Mouse (Mus musculus) thymus, postnatal 4 days (tissue): Measurements from ENCODE around the gene Rlf.
"Not testable (repeated sequence)": the region's sequence is repeated elsewhere in the genome, so short reads cannot be mapped to it uniquely, and the experiment has no call there.

ENCODE experiments used
- DNase-seq: peaks from one replicate; pipeline ENCODE4 v3.0.0; 2021

Rlf gene

DNA sequence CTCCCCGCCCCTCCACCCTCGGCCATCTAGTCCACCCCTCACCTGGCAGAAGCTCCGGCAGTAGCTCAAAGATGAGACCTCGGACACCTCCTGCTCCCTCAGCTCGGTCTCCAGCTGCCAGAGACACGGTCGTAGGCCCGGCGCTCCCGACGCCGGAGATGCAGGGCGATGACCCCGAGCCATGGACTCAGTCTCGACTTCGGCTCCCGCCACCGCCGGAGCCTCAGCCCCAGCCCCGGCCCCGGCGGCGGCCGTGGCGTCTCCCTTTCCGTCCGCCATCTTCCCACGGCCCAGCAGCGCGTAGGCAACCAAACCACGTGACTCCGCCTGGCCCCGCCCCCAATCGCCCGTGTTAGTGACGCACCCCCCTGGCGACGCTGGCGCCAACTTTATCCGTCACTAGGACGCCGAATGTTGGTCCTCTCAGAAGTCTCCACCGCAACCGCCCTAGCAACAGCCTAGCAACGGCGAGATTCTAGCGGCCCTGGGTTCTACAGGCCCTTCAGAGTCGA lies at the start of gene Rlf:
Gene Rlf (minus strand): TSS at position 292 of the 512 bp plus-strand sequence.
- DNase-seq = peak; percentile 100

DNA sequence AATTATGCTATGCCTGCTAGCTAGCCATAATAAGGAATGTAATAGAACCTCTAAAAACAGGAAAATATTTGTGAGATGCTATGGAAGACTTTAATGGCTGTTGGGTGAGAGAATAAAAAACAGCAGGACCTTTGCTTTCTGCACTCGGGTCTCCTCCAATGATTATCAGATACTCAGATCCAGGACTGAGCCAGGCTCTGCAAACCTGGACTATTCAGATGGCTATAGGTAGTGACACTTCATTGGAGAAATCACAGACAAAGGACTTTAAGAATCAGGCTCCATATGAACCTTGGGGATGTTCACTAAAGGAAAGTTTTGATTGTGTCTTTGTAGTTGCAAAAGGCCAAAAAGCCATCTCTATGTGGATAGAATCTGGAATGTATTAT lies 26.7 kb upstream of the Rlf start:
- DNase-seq = no peak

DNA sequence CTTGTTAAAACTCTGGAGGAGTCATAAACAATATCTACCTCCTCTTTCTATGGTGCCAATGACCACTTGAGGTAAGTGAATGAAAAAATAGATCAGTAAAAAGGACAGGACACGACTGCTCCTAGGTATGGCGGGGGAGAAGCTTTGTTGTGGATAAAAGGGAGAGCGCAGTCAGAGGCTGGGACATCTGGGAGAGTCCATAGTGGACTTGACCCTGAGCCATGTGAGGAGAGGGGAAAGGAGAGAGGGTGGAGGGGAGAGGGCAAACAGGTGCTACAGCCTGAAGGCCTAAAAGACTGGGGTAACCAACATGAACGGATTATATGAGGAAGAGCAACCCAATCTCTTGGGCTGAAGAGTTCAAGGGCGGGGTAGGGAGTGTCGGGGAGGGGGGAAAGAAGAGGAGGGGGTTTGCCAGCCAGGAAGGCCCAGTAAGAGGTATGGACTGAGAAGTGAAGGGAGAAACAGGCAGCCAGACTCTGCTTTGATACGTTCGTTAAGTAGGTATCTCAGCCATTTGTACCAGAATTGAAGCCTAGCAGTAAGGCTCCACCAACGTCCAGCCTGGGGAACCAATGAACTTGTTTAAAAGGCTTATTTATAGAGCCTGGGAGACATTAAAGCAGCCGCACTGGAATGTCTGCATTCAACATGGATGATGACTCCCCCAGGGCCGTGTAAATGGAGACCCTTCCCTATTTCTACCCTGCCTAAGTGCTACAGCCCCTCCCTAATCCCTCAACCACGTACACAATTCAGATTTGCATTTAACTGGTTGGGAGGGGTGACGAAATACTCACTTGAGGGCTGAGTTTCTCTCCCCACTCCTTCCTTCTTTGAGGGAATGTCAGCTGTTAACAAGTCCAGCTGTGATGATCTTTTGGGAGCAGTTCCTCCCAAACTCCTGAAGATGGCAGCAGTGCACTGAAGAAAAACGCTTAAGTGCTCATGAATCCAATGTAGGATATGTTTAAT lies 26.0 kb upstream of the Rlf start:
- DNase-seq = peak; percentile 15

GRCm38 (mm10) chr4:121239878-121240277 lies 25.0 kb upstream of the Rlf start:
- no peak for DNase-seq

DNA sequence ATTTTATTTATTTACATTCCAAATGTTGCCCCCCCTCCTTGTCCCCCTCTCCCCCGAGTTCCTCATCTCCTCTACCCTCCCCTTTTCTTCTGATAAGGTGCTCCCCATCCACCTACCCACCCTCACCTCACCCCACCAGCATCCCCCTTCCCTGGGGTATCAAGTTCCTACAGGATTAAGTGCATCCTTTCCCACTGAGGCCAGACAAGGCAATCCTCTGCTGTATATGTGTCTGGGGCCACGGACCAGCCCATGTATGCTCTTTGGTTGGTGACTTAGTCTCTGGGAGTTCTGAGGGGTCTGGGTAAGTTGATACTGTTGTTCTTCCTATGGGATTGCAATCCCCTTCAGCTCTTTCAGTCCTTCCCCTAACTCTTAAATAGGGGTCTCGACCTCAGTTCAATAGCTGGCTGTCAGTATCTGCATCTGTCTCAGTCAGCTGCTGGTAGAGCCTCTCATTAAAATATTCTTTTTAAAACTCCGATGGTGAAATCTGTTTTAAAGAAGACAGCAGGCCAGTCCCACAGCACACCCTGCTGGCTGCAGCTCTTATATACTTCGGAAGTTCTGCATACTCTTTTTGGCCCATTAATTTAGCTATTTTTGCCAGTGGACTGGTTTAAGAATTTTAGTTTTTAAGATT lies 17.0 kb upstream of the Rlf start:
- DNase-seq = peak; percentile 74

GRCm38 (mm10) chr4:121230943-121231614 lies 16.2 kb upstream of the Rlf start:
- DNase-seq = peak; percentile 50

DNA sequence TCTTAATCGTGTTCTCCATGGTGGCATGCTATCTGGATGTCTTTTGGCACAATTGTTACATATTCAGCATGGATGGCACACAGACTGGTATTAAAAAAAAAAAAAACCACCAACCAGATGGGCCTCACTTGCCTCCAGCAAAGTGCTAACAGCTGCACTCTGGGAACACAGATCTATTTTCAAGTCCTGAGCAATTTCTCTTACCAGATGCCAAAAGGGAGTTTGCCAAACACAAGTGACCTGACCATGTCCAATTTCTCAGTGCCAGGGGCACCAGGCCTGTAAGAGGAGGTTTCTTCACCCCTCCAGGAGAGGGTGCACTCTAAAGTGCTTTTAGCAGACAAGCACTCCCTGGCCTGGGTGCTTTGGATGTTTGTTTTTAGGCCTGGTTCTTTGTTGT lies 12.2 kb upstream of the Rlf start:
- DNase-seq = no peak

- DNase-seq = no peak
These were observed 10.3 kb upstream of the Rlf start for GRCm38 (mm10) chr4:121225177-121225576.

DNA sequence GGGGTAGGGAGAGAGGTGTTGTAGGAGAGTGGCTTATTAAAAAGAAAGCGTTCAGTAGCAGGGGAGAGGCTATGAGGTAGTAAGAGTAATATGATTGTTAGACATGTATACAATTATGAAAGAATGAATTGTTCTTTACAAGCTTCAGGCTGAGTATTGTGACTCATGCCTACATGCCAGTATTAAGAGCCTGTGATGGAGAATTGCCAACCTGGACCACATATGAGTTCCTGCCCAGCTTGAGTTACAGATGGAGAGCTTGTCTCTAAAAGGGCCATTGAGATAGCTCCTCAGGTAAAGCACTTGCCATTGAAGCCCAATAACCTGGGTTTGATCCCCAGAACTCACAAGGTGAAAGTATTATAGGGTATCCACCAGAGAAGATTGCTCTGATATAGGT lies 8.3 kb upstream of the Rlf start:
- no peak for DNase-seq

GRCm38 (mm10) chr4:121216216-121216615 lies 1.3 kb upstream of the Rlf start:
- DNase-seq = no peak

GRCm38 (mm10) chr4:121215489-121215888 lies 605 bp upstream of the Rlf start:
- DNase-seq = no peak

- peak; percentile 72 for DNase-seq
These were observed 720 bp downstream of the Rlf start for GRCm38 (mm10) chr4:121213936-121214792.

DNA sequence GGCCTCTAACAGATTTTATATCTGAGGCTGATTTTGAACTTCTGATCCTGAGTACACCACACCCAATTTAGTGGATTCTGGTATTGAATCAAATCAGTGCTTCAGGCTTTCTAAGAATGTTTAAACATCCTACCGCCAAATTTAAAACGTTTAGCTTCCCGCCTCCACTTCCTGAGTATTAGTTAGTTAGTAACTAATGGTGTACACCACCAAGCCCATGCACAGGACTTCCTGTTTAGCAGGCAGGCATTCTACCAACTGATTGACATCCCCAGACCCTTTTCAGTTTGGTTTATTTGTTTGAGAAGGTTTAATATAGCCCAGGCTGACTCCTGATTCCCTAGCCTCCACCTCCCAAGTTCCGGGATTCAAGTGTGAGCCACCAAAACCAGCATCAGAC lies 6.0 kb downstream of the Rlf start:
- no peak for DNase-seq

GRCm38 (mm10) chr4:121197856-121198255 lies 17.0 kb downstream of the Rlf start:
- DNase-seq = peak; percentile 29

GRCm38 (mm10) chr4:121196995-121197394 lies 17.9 kb downstream of the Rlf start:
- DNase-seq = no peak

DNA sequence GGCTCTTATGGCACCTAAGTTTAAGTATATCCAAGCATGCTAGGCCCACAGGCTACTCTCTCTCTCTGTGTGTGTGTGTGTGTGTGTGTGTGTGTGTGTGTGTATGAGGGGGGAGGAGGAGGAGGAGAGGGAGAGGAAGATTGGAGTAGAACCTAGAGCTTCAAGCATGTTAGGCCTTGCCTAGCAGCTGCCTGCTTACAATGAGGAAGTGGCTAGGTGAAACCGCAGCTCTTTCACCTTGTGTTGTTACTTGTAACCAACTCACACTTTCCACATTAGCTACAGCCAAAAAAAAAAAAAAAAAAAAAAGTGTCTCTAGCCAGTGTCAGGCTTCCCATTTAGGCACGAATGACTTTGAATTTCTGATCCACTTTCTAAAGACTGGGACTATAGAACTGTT lies 18.7 kb downstream of the Rlf start:
- DNase-seq = peak; percentile 57

DNA sequence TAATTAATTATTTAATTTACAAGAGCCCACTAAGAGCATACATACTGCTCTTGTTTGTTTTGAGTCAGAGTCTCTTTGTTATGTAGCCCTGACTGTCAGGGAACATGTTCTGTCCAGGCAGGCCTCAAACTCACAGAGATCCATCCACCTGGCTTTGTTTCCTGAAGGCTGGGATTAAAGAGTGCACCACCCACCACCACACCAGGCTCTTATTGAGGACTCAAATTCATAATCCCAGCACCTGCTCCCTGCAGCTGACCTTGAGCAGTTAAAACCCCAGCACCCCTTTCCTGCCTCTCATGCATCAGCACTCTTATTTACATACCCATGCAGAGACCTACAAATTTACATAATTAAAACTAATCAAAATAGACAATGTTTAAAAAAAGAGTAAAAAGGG lies 20.1 kb downstream of the Rlf start:
- DNase-seq = peak; percentile 14

- no peak for DNase-seq
These were observed 22.6 kb downstream of the Rlf start for GRCm38 (mm10) chr4:121192306-121192705.

- DNase-seq = no peak
These were observed 25.5 kb downstream of the Rlf start for GRCm38 (mm10) chr4:121189341-121189740.

- DNase-seq = no peak
These were observed 35.2 kb downstream of the Rlf start for GRCm38 (mm10) chr4:121179669-121180068.

DNA sequence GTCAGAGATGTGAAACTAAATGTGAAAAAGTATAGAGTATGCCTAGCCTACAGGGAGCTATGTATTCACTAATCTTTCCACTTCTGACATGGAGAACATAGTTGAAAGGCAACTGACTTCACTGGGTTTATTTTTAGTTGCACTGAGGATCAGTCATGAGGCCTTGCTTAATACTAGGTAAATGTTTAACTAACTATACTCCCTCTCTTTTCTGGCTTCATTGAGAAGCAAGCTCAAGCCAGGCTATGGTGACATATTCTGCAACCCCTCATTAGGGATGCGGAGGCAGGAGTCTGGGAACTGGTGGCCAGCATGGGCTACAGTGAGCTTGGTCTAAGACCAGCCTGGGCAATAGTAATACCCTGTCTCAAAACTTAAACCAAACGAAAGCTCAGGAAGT lies 47.2 kb downstream of the Rlf start:
- no peak for DNase-seq

DNA sequence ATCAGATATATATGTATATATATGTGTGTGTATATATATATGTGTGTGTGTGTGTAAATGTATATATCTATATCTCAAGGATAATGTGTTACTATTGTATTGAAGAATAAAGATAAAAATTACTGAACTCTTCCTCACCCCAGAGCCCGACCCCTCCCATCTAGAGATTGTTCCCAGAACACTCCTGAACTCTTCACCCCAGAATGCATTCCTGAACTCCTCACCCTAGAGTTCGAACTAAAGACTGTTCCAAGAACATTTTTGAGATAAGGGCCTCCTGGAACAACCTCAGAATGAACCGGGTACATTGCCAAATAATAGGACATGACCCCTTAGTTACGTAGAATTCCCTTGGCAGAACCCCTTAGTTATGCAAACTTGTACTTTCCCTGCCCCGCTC lies 48.2 kb downstream of the Rlf start:
- DNase-seq = not testable (repeated sequence)
